Mouse (Mus musculus) cerebellum, adult 9-11 months (tissue): ENCODE measurements around the gene Sv2b.
A peak's percentile ranks its signal among the peaks of the same experiment; 100 is the strongest.
"Not testable (repeated sequence)": the region's sequence is repeated elsewhere in the genome, so short reads cannot be mapped to it uniquely, and the experiment has no call there.

Experiments used
- DNase-seq: peaks from one replicate; pipeline ENCODE4 v3.0.0; 2022

Sv2b gene

DNA sequence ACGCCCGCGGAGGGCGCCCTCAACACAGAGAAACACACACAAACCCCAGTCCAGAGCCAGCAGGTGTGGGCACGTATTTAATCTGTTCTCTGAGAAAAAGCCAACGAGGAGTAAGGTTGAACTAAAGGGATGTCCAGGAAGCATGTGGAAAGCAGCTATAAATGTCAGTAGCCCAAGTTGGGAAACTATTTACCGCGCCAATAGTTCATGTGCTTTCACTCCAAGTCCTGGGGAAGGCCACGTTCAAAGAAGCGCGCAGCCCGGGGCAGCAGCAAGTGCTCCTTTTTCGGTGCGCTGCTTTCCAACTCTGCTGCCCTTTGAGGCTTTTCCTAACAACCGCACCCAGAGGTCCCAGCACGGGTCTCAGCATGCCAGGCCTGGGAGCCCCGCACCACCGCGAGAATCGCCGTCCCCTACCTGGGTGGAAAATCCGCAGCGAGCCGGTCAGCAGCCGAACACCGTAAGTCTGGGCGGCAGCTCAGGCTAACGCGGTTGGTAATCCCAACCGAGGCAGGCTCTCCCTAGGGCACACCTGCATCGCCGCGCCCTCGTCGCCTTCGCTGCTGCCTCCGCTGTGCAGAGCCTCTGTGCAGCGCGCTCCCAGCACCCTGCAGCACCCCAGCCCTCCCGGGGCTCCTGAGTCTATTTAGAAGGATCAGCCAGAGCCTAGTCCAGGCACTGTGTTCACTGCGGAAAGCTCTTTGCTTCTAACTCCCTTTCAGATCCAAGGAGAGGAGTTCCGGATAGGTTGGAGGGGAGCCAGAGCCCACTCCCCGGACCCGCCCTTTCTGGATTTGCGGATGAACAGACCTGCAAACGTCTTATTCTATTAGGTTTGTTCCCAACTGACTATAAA, at the start of gene Sv2b:
Gene Sv2b, minus strand, starts transcription at position 806 of the 856 bp plus-strand sequence.
- peak; percentile 74 for DNase-seq

DNA sequence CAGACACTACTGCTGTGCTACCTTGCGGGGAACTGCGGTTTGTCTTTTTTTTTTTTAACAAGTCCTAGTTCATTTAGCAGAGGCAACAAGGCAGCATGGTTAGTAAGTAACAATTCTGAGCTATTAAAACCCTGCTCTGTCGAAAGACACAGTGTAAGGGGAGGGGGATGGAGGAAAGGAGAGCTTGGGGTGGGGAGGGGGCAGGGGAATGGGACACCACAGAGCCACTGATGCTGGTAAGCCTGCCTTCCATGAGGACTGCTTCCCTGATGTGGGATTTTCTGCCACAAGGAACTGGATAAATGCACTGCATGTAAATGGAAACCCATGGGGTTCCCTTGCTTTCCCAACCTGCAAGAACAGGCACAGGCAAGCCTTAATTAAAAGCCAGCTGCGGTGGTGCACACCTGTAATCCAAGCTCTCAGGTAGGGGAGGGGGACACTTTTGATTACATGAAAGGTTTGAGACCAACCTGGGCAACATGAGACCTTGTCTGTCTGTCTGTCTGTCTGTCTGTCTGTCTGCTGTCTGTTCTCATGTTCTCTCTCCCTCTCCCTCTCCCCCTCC, 49.3 kb upstream of the Sv2b start:
- no peak for DNase-seq

DNA sequence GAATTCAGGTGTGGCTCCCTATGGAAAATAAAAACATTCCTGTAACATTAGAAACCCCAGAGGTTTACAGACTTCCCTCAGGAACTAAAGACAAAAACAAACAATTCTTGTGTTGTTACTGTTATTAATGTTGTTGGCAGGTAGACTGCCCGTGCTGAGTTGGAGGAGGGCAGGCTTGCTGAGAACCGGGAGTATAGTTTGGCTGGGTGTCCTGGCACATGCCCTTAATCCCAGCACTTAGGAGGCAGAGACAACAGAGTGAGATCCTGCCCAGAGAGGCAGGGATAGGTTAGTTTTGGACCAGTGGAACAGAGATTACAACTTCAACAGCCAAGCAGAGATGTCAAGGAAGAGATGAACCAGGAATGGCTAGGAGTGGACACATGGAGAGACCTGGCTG, 46.5 kb upstream of the Sv2b start:
- peak; percentile 79 for DNase-seq

DNA sequence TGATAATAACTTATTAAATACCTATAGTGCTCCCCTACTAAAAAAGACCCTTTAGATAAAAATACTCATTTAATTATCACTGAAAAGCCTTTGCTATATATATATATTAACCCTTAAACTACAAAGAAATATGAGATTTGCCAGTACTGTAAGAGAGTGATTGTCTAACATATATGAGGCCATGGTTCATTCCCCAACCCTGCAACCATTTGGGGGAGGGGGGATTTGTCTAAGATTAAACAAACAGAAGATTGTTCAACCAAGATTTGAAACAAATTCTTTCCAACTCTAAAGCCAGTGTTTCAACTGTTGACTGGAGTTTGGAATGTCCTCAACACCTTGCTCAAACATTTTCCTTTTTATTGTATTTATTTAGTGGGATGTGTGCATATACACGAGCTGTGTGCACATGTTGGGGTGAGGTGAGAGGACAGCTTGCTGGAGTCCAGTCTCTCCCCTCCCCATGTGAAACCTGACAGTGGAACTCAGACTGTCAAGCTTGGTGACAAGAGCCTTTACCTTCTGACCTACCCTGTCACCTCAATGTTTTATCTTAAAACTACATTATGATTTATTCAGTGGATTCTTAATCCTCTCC, 43.8 kb upstream of the Sv2b start:
- no peak for DNase-seq

DNA sequence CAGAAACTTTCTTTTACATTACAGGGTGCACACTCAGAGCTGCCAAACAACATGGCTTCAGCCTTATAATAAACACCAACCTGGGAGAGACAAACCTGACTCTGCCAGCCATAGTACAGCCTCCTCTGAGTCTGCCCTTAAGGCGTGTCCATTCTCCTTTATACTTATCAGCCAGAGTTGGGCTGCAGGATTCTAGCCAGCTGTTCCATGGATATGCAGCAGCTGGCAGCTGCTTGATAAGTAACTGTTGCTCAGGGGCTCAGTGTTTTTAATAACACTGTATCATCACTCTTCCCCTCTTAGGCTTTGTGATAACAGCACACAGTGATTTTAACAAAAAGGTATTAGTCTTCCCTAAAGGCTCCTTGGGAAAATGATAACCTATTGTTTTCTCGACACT, 41.1 kb upstream of the Sv2b start:
- DNase-seq: no peak

DNA sequence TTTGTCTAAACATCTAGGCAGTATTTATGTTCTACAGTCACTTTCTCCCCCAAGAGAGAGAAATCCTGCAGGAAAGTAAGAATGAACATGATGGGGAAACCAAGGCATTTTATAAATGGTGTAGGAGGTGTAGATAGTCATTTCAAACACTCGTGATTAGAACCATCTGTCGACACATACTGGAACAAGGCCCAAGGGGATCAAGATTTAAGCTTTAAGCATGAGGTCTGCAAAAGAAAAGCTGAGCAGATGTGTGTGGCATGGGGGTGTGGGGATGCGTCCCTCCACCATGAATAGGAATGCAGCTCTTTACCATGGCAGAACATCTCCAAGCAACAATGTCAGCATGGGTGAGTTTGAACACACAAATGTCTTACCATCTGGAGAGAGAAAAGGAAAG, 23.2 kb upstream of the Sv2b start:
- no peak for DNase-seq

DNA sequence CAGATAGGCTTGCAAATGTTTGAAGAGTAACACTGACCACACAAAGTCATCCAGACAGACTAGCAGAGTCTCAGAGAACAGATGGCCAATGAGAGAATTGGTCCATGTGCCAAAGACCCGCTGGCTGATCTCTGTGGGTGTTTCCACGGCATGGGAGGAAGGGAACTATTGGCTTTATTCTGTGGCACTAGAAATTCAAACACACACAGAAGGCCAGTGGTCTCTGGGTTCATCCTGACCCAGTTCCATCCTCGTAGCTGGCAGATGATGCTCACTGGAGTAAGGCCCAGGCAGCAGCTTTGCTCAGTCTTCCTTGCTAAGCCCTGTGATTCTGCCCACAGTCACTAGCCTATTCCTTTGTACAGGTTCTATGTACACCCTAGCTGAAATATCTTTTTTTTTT, 20.7 kb upstream of the Sv2b start:
- peak; percentile 96 for DNase-seq

DNA sequence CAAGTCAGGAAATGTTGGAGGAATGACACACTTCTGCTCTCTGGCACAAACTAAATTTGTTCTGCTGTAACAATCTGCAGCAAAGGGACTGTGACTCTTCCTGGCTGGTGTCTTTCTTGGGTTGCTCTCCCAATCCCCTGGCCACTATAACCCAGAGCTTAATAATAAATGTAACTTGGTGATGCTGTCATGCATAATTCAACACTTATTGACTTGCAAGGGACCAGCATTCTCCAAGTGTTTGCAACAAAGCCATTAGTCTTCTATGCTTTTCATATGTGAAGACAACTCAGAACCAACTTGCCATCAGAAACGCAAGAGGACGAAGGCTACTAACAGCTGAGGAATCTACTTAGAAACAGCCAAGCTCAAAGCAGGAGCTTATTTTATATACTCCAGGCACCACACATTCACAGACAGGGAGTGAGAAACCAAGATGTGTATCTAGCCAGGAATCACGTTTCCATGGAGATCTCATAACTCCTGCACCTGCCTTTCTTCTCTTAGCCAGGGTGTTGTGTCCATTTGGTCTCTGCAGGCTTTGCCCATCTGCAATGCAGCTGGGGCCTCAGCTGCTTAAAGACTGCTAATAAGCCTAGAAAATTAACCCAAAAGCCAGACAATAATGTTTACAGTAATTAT, 19.8 kb upstream of the Sv2b start:
- DNase-seq: peak; percentile 41

DNA sequence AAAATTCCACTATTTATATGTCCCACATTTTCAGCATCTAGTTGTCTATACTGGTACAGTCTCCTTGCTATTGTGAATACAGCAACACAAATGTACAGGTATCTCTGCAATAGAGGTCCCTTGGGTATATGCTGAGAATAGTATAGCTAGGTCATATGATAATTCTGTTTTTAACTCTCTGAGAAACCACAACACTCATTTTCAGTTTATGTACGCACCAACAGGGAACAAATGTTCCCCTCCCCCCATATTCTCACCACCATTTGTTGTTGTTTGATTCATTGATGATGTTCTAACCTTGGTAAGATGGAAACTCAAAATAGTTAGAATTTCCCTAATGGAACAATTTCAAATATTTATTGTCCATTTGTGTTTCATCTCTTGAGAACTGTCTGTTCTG, 16.2 kb upstream of the Sv2b start:
- DNase-seq: no peak

DNA sequence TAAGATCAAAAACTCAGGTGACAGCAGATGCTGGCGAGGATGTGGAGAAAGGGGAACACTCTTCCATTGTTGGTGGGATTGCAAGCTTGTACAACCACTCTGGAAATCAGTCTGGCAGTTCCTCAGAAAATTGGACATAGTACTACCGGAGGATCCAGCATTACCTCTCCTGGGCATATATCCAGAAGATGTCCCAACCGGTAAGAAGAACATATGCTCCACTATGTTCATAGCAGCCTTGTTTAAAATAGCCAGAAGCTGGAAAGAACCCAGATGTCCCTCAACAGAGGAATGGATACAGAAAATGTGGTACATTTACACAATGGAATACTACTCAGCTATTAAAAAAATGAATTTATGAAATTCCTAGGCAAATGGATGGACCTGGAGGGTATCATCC, 13.7 kb upstream of the Sv2b start:
- not testable (repeated sequence) for DNase-seq

DNA sequence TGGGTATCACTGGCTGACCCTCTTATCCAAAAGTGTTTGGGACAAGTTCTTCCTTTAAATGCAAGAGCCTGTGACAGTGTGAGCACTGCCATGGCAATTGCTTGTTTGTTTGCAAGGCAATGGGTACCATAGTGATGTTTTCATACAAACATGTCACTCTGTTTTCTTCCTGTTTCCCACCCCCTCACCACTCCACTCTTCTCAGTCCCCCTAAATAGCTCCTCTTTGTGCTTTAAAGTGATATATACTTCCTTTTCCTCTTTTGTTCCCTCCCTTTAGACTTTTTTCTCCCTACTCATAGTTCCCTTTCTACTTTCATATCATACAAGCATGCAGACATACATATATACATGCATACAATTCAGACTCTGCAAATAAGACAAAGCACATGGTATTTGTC, 10.9 kb upstream of the Sv2b start:
- DNase-seq: no peak

DNA sequence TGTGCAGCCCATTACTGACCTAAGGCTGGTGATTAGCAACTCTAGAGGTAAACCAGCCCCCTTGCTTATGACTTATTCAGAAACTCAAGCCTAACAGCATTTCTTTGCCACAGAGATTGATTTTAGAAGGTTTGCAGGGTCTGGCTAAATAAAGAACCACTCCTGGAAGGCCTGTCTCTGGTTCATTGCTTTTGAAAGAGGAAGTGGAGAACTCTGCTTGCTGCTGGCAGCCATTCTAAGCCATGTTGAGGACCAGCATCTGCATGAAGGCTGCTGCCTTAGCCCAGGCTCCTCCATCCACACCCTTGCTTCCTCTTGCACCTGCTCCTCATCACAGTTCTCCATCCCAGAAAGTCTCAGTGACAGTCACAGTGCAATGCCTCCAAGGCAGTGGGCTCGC, 9.3 kb upstream of the Sv2b start:
- DNase-seq: no peak

DNA sequence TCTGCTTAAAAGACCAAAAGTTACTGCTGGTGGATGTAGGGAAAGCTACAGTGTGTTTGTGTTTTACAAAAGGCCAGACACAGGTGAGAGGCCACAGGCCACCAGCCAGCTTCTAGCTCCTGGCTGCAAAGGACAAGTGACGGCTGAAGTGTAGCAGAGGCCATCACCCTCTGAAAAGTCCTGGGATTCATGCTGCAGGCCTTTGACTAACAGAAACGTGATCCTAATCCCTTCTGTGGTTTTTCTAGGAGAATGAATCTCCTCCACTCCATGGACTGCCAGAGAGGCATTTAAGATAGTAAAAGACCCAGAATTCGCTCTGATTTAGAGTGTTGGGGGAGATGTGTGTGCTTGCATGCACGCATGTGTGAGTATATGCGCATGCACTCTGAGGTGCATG, 5.8 kb upstream of the Sv2b start:
- no peak for DNase-seq

DNA sequence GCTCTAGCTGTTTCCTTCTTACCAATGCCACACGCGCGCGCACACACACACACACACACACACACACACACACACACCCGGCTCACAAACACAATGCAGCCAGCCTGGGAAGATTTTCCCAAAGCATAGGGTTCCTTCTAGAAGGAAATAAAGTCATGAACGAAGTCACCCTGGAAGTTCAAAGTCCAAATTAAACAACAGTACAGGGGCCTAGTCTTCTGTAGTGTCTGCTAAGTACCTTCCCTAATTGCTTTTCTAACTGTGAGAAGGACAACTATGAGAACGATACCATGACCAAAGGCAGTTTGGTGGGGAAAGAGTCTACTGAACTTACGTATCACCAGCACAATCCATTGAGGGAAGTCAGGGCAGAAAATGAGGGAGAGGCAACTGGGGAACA, 508 bp upstream of the Sv2b start:
- peak; percentile 34 for DNase-seq

DNA sequence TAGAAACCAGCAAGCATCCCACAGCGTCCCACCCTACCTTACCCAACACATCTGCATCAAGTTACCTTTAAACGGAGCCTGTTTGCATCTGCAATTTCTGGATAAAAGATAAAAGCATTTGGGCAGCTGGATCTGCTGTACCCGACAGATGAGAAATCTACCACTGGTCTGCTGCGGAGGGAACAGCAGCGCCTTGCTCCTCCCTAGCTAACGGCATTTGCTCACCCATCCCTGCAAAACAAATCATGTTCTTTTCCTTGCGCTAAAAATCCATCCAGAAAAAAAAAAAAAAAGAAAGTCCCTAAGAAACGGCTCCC, 964 bp downstream of the Sv2b start:
- no peak for DNase-seq

DNA sequence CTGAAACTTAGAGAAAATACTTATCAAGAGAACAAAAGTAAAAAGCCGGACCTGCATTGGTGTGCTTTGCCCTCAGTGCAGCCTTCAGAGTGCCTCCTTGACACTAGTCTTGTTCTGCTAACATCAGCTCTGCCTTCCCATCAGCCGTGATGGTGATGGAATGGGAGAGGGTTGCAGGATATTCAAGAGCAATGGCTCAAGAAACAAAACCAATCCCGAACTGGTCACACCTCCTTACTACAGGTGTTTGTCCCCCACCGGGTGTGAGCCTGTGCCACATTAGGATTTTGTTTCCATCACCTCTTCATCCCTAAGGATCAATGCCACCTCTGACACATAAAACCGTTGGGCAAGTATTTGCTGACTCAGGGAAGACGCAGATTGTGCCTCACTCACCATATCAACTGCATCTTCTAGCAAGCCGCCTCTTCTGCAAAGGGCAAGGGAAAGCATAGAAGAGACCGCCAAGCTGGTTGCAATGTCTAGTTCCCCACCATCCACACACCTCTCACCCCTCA, 1.4 kb downstream of the Sv2b start:
- peak; percentile 52 for DNase-seq

DNA sequence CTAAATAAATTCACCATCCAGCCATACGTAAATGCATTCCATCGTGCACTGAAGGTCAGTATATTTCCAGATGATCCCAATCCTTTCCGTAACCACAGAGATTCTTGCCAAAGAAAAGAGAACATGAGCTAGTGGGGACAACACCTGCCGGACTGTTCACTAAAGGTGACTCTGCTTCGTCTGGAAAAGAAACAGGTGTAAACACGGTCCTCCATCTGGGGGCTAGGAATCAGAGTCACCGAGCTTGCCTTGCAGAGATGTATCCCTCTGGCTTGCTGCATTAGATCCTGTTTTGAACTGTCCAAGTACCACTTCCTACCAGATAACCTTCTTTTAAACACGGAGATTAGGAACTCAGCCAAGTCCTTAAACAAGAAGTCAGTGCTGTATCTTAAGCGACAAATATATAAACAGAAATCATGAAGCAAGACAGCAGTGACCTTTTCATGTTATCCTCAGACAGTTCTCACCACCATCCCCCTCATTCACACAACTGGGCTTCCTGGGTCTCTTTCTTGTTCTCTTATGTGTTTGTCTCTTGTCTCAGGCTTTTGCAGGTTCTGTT, 3.1 kb downstream of the Sv2b start:
- DNase-seq: peak; percentile 54

DNA sequence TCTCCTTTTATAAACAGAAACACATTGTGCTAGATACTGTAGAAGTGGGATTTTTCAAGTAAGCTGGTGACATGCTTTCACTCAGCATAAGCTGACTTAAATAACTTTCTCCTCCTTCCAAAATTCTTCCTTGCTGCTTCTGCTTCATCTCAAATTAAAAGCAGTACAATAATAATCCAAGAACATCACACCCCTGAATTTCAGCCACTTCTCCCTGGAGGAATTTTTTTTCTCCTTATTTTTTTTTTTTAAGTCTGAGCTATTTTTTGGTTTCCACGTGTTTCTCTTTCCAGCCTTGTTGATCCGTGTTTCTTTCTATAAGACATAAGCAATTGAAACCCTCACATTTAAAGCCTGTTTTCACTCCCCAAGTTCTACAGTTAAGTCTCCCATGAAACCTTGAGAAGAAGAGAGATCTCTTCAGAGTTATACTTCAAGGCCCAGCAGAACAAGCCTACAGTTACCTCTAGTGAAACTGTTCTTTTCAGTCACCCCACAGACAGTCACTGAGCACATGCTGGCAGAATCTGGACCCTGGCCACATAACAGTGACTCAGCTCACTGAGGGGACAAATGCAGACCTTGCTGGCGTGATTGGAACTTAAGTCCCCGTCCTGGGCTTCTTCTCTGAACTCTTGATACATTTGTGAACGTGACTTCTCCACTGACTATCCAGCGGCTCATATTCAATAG, 6.4 kb downstream of the Sv2b start:
- peak; percentile 75 for DNase-seq

DNA sequence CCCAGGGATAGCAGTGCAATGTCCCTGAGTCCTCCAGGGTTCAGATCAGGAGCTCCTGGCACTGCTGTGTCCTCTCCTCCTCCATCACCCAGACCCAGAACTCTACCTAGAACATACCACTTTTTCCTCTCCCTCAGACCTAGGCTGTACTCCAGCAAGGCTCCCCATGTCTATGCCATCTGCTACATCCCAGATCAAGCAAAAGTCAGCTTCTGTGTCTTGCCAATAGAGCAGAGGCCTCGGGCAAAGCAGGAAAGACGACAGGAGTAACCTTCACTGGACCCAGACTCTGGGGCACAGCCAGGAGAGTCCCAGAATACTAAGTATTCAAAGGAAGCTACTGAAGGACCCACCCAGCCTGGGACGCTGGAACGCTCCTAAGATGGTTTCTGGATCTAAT, 9.8 kb downstream of the Sv2b start:
- DNase-seq: peak; percentile 93

DNA sequence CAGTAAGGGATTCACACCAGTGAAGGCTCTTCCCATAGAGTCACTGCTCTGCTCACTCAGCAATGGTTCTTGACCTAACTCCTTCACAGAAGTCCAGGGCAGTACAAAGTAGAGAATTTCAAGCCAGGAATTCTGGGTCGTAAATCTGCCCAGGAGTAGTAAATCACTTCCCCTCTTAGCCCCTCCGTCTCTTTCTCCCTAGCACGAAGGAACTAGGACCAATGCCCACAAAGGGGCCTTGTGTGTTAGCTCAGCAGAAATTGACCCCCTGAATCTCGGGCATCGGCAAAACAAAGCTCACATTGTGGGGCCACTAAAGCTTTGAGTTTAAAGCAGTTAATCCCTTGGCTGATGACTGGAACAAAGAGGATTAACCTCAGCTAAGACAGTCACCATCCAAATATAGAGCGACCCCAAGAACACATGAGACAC, 12.4 kb downstream of the Sv2b start:
- no peak for DNase-seq

DNA sequence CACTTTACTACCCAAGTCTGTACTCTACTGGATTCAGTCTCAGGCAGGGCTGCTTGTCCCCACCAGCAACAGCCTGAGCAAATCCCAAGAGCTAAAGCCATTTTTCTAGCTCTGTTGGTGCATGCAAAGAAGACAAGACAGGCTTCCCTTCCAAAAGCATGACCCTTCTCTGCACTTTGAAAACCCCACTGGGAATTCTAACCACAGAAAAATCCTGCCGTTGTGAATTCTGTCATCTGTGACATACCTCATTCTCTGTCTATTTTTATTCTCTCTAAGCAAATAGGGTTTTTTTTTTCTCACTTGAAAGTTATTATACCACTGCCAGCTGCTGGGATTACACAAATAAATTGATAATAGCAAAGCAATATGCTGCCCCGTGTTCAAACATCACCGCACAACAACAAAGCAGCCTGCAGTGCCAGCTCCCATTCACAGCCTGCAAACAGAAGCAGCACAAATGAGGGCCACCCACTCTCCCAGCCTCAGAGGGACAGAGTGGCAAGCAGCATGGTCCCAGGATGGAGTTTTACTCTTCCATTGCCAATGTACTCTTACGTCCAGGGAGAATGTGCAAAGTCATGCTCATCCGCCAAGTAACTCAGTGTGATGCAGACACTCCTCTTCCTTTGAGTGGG, 13.7 kb downstream of the Sv2b start:
- no peak for DNase-seq

DNA sequence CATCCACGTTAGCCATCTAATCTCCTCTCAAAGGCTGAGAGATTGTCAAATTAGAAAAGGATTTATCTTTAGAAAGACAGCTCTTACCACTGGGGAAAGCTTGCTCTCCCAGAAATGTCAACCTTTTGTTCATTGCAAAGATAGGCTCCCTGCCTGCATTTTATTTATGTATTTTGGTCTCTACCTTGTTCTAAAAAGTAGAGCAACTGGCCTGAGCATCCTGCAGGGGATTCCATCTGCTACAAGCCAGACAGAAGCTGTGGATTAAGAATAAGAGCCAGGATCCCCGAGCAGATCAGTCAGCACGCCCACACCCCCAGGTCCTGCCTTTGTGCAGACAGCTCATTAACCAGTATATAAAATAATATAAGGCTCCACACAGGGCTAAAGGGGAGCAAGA, 16.8 kb downstream of the Sv2b start:
- peak; percentile 90 for DNase-seq
